Mouse (Mus musculus) forebrain, embryonic 15.5 days (tissue): ENCODE results near the gene Twf1. TPM values are rescaled to one million over a fixed set of nuclear protein-coding genes. Genes with fewer than 3 reads are reported as not detected.

Experiments
- ATAC-seq: fragments of 200-750 bp; cut with Nextera tagmentation; replicated peaks from 2 replicates; pipeline ENCODE4 v1.8.0; 2017; ENCODE audit warnings: mild to moderate bottlenecking, moderate TSS enrichment, moderate library complexity
- H3K27ac ChIP-seq: fragments of 300-500 bp; sonication (generic); replicated peaks from 2 replicates; pipeline ENCODE4 v1.5.1; 2015; ENCODE audit warnings: mild to moderate bottlenecking, inconsistent platforms
- H3K27me3 ChIP-seq: fragments of 300-500 bp; sonication (generic); 2 replicates; pipeline ENCODE4 v1.6.1; 2015; ENCODE audit warnings: inconsistent platforms
- H3K36me3 ChIP-seq: fragments of 300-500 bp; sonication (generic); 2 replicates; pipeline ENCODE4 v1.6.1; 2015; ENCODE audit warnings: mild to moderate bottlenecking, inconsistent platforms
- H3K4me1 ChIP-seq: fragments of 300-500 bp; sonication (generic); 2 replicates; pipeline ENCODE4 v1.6.1; 2015; ENCODE audit warnings: inconsistent platforms
- H3K4me2 ChIP-seq: fragments of 300-500 bp; sonication (generic); replicated peaks from 2 replicates; pipeline ENCODE4 v1.6.1; 2015; ENCODE audit warnings: mild to moderate bottlenecking, inconsistent platforms
- H3K4me3 ChIP-seq: fragments of 300-500 bp; sonication (generic); 2 replicates; pipeline ENCODE4 v1.5.1; 2015; ENCODE audit warnings: mild to moderate bottlenecking, inconsistent platforms
- H3K9ac ChIP-seq: fragments of 300-500 bp; sonication (generic); replicated peaks from 2 replicates; pipeline ENCODE4 v1.6.1; 2015; ENCODE audit warnings: mild to moderate bottlenecking, inconsistent platforms
- H3K9me3 ChIP-seq: fragments of 300-500 bp; sonication (generic); 2 replicates; pipeline ENCODE4 v1.6.1; 2016; ENCODE audit warnings: inconsistent platforms
- WGBS: fragments of 180-500 bp; shearing (Covaris S2); methylation state at CpG from one replicate; pipeline ENCODE4 v1.1.7; 2015; ENCODE audit warnings: mixed read lengths; 5-methylcytosine and 5-hydroxymethylcytosine counted together
- polyA plus RNA-seq: library from polyadenylated mRNA; unstranded; fragments of >200 nt; fragmentation: Nextera tagmentation; extraction: Ambion mirVana; gene quantifications from 2 replicates; pipeline ENCODE4 v1.2.1, GENCODE M21; 2015

Gene Twf1
- polyA plus RNA-seq, 1 experiment from 2014 or later, result 98.6 TPM

GRCm38 (mm10) chr15:94600145-94600707 is 10.5 kb upstream of the Twf1 start:
- H3K27me3 ChIP-seq, result no peaks in the 10 kb centered on the region
- H3K4me2 ChIP-seq, result no peak overlapping the region
- no peak overlapping the region for H3K4me3 ChIP-seq
- no peak overlapping the region for H3K27ac ChIP-seq
- H3K9ac ChIP-seq, result no peak overlapping the region
- no peaks in the 10 kb centered on the region for H3K9me3 ChIP-seq
- no peaks in the 10 kb centered on the region for H3K4me1 ChIP-seq
- H3K36me3 ChIP-seq, result no peaks in the 10 kb centered on the region
- WGBS, result 90% methylated on average over 11 of the region's 11 CpGs
- no peak for ATAC-seq

- Histone ChIP-seq H3K36me3 (no peaks in the 10 kb centered on the region), H3K4me3 (no peak overlapping the region), H3K9me3 (no peaks in the 10 kb centered on the region), H3K9ac (no peak overlapping the region), H3K27me3 (no peaks in the 10 kb centered on the region), H3K4me2 (no peak overlapping the region), H3K27ac (no peak overlapping the region), H3K4me1 (peaks cover 9% of the 10 kb centered on the region)
- 84% methylated on average over 1 of the region's 1 CpGs for WGBS
- ATAC-seq, result no peak
These were observed 3.9 kb upstream of the Twf1 start for GRCm38 (mm10) chr15:94593586-94593985.

GRCm38 (mm10) chr15:94591356-94591755 is 1.7 kb upstream of the Twf1 start:
- WGBS, result 91% methylated on average over 4 of the region's 4 CpGs
- Histone ChIP-seq H3K4me2 (no peak overlapping the region), H3K4me3 (no peak overlapping the region), H3K36me3 (no peaks in the 10 kb centered on the region), H3K27me3 (no peaks in the 10 kb centered on the region), H3K9me3 (no peaks in the 10 kb centered on the region), H3K27ac (no peak overlapping the region), H3K9ac (no peak overlapping the region), H3K4me1 (peaks cover 18% of the 10 kb centered on the region)
- ATAC-seq, result no peak

GRCm38 (mm10) chr15:94590083-94590482 is 394 bp upstream of the Twf1 start:
- H3K4me3 ChIP-seq, result peak overlapping the region; percentile 80
- 8% methylated on average over 8 of the region's 8 CpGs for WGBS
- H3K4me1 ChIP-seq, result peaks cover 18% of the 10 kb centered on the region
- H3K9me3 ChIP-seq, result no peaks in the 10 kb centered on the region
- peak overlapping the region; percentile 48 for H3K4me2 ChIP-seq
- no peaks in the 10 kb centered on the region for H3K27me3 ChIP-seq
- peak overlapping the region; percentile 47 for H3K9ac ChIP-seq
- no peak for ATAC-seq
- H3K27ac ChIP-seq, result peak overlapping the region; percentile 31; the same call in 1 of the 2 replicates
- H3K36me3 ChIP-seq, result peaks cover 7% of the 10 kb centered on the region; the same call in 1 of the 2 replicates

- H3K27ac ChIP-seq, result no peak overlapping the region
- WGBS, result 90% methylated on average over 9 of the region's 9 CpGs
- peaks cover 27% of the 10 kb centered on the region for H3K36me3 ChIP-seq
- H3K4me2 ChIP-seq, result peak overlapping the region; percentile 55; the same call in 1 of the 2 replicates
- H3K9me3 ChIP-seq, result no peaks in the 10 kb centered on the region
- no peak overlapping the region for H3K9ac ChIP-seq
- no peak for ATAC-seq
- H3K27me3 ChIP-seq, result no peaks in the 10 kb centered on the region
- peaks cover 18% of the 10 kb centered on the region for H3K4me1 ChIP-seq
- 0 out of 2 replicates have a peak overlapping the region, but pooled peaks have one; percentile 80 for H3K4me3 ChIP-seq
These were observed 1.6 kb downstream of the Twf1 start for GRCm38 (mm10) chr15:94587826-94588715.

- no peak for ATAC-seq
- Histone ChIP-seq H3K4me1 (peaks cover 15% of the 10 kb centered on the region), H3K36me3 (peaks cover 57% of the 10 kb centered on the region), H3K27ac (no peak overlapping the region), H3K9ac (no peak overlapping the region), H3K4me2 (no peak overlapping the region), H3K9me3 (no peaks in the 10 kb centered on the region), H3K27me3 (no peaks in the 10 kb centered on the region), H3K4me3 (no peak overlapping the region)
- 92% methylated on average over 4 of the region's 4 CpGs for WGBS
These were observed 5.0 kb downstream of the Twf1 start for GRCm38 (mm10) chr15:94584738-94585137.

GRCm38 (mm10) chr15:94583153-94583552 is 6.5 kb downstream of the Twf1 start:
- H3K9ac ChIP-seq, result no peak overlapping the region
- no peak overlapping the region for H3K4me3 ChIP-seq
- H3K4me1 ChIP-seq, result peaks cover 5% of the 10 kb centered on the region
- no peaks in the 10 kb centered on the region for H3K27me3 ChIP-seq
- H3K9me3 ChIP-seq, result no peaks in the 10 kb centered on the region
- WGBS, result 88% methylated on average over 10 of the region's 10 CpGs
- H3K27ac ChIP-seq, result no peak overlapping the region
- H3K4me2 ChIP-seq, result no peak overlapping the region
- H3K36me3 ChIP-seq, result peaks cover 64% of the 10 kb centered on the region
- no peak for ATAC-seq

GRCm38 (mm10) chr15:94582000-94582593 is 7.6 kb downstream of the Twf1 start:
- Histone ChIP-seq H3K27ac (no peak overlapping the region), H3K27me3 (no peaks in the 10 kb centered on the region), H3K36me3 (peaks cover 64% of the 10 kb centered on the region), H3K9ac (no peak overlapping the region), H3K9me3 (no peaks in the 10 kb centered on the region), H3K4me3 (no peak overlapping the region), H3K4me2 (no peak overlapping the region), H3K4me1 (no peaks in the 10 kb centered on the region)
- 24% methylated on average over 7 of the region's 7 CpGs for WGBS
- no peak for ATAC-seq

- peaks cover 7% of the 10 kb centered on the region; the same call in 1 of the 2 replicates for H3K36me3 ChIP-seq
- WGBS, result 68% methylated on average over 4 of the region's 4 CpGs
- H3K9ac ChIP-seq, result no peak overlapping the region
- H3K4me1 ChIP-seq, result no peaks in the 10 kb centered on the region
- no peak for ATAC-seq
- H3K9me3 ChIP-seq, result no peaks in the 10 kb centered on the region
- no peak overlapping the region for H3K4me2 ChIP-seq
- no peak overlapping the region for H3K27ac ChIP-seq
- H3K4me3 ChIP-seq, result no peak overlapping the region
- no peaks in the 10 kb centered on the region for H3K27me3 ChIP-seq
These were observed 15.0 kb downstream of the Twf1 start for GRCm38 (mm10) chr15:94574566-94575268.

GRCm38 (mm10) chr15:94572746-94573145 is 16.9 kb downstream of the Twf1 start:
- no peaks in the 10 kb centered on the region for H3K27me3 ChIP-seq
- H3K4me3 ChIP-seq, result no peak overlapping the region
- no peaks in the 10 kb centered on the region for H3K36me3 ChIP-seq
- 73% methylated on average over 7 of the region's 8 CpGs for WGBS
- ATAC-seq, result no peak
- H3K9ac ChIP-seq, result no peak overlapping the region
- no peak overlapping the region for H3K27ac ChIP-seq
- H3K4me1 ChIP-seq, result no peaks in the 10 kb centered on the region
- no peaks in the 10 kb centered on the region for H3K9me3 ChIP-seq
- no peak overlapping the region for H3K4me2 ChIP-seq

GRCm38 (mm10) chr15:94571501-94571900 is 18.2 kb downstream of the Twf1 start:
- 79% methylated on average over 4 of the region's 4 CpGs for WGBS

More at GRCm38 (mm10) chr15:94571501-94571900, 18.2 kb downstream of the Twf1 start:
- H3K4me1 ChIP-seq, result no peaks in the 10 kb centered on the region
- H3K36me3 ChIP-seq, result no peaks in the 10 kb centered on the region
- no peaks in the 10 kb centered on the region for H3K9me3 ChIP-seq
- no peak overlapping the region for H3K9ac ChIP-seq
- H3K27me3 ChIP-seq, result no peaks in the 10 kb centered on the region
- no peak overlapping the region for H3K4me2 ChIP-seq
- H3K27ac ChIP-seq, result no peak overlapping the region
- ATAC-seq, result no peak
- H3K4me3 ChIP-seq, result no peak overlapping the region
